Mouse (Mus musculus) hindbrain, embryonic 13.5 days (tissue): ENCODE data around the gene Gprc6a. TPM values are rescaled to one million over a fixed set of nuclear protein-coding genes. Genes with fewer than 3 reads are reported as not detected.

Experiments used
- ATAC-seq: fragments of 200-750 bp; cut with Nextera tagmentation; 2 replicates; pipeline ENCODE4 v1.8.0; 2017; ENCODE audit warnings: moderate TSS enrichment; ENCODE audit not compliant: low FRiP score
- H3K27ac ChIP-seq: fragments of 300-500 bp; sonication (generic); 2 replicates; pipeline ENCODE4 v1.5.1; 2015; ENCODE audit warnings: inconsistent platforms, mild to moderate bottlenecking, moderate library complexity
- H3K27me3 ChIP-seq: fragments of 300-500 bp; sonication (generic); 2 replicates; pipeline ENCODE4 v1.6.1; 2015; ENCODE audit warnings: mild to moderate bottlenecking, inconsistent platforms
- H3K36me3 ChIP-seq: fragments of 300-500 bp; sonication (generic); 2 replicates; pipeline ENCODE4 v1.6.1; 2015; ENCODE audit warnings: mild to moderate bottlenecking, inconsistent platforms
- H3K4me1 ChIP-seq: fragments of 300-500 bp; sonication (generic); replicated peaks from 2 replicates; pipeline ENCODE4 v1.6.1; 2015; ENCODE audit warnings: inconsistent platforms
- H3K4me2 ChIP-seq: fragments of 300-500 bp; sonication (generic); 2 replicates; pipeline ENCODE4 v1.6.1; 2015; ENCODE audit warnings: inconsistent platforms, mild to moderate bottlenecking, moderate library complexity
- H3K4me3 ChIP-seq: fragments of 300-500 bp; sonication (generic); 2 replicates; pipeline ENCODE4 v1.5.1; 2015; ENCODE audit warnings: mild to moderate bottlenecking, inconsistent platforms
- H3K9ac ChIP-seq: fragments of 300-500 bp; sonication (generic); 2 replicates; pipeline ENCODE4 v1.6.1; 2015; ENCODE audit warnings: mild to moderate bottlenecking, inconsistent platforms
- H3K9me3 ChIP-seq: fragments of 300-500 bp; sonication (generic); 2 replicates; pipeline ENCODE4 v1.6.1; 2016; ENCODE audit warnings: inconsistent platforms
- WGBS: fragments of 180-500 bp; shearing (Covaris S2); methylation state at CpG from one replicate; pipeline ENCODE4 v1.1.7; 2015; 5-methylcytosine and 5-hydroxymethylcytosine counted together
- polyA plus RNA-seq: library from polyadenylated mRNA; unstranded; fragments of >200 nt; fragmentation: Nextera tagmentation; extraction: Ambion mirVana; gene quantifications from 2 replicates; pipeline ENCODE4 v1.2.1, GENCODE M21; 2015

Gene Gprc6a
- polyA plus RNA-seq, 1 experiment from 2014 or later = not detected

DNA sequence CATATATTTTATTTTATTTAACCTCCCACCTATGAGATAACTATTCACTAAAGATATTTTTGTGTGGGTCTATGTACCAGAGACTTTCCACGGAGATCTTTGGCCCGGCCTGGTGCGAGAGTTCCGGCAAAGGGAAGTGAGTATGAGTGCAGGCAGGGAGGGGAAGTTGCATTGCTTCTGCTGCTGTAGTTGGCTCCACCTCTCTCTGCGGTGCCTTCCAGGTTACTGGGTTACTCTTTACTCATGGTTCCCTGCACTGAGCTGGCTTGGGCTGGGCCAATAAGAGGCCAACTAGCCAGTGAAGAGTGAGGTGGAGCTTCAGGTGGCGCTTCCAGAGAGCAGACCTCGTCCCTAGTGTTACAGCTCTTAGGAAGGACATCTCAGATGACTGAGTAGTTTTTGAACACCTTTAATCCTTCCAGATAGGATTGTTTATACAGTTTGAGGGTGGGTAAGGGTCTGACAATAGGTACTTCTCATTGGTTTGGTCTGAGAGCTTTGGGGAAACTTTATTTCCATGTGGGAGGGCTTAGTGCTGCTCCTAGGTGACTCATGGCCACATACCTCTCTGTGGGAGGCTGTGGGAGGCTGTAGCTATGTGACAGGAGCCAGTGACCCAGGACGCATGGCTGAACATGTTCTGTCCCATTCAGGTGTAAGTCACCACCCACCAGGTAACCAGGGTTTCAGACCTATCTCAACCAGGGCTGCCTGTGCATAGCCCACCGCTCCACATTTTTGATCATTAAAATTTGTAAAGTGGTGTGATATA, 59.9 kb downstream of the Gprc6a start:
- H3K27me3 ChIP-seq = no peaks in the 10 kb centered on the region
- no peak overlapping the region for H3K4me3 ChIP-seq
- 80% methylated on average over 9 of the region's 9 CpGs for WGBS
- no peak overlapping the region for H3K4me2 ChIP-seq
- no peaks in the 10 kb centered on the region for H3K4me1 ChIP-seq
- no peak overlapping the region for H3K9ac ChIP-seq
- no peak overlapping the region for H3K27ac ChIP-seq
- ATAC-seq = no peak
- H3K36me3 ChIP-seq = no peaks in the 10 kb centered on the region
- H3K9me3 ChIP-seq = no peaks in the 10 kb centered on the region

Other genes starting within 250 kb of the Gprc6a start
- gene Gm49339, start 150.8 kb downstream of the Gprc6a start, polyA plus RNA-seq = not detected in 2 replicates
- gene Lilr4b, start 150.8 kb downstream of the Gprc6a start, polyA plus RNA-seq = 0.17 TPM in 1 of 2 replicates, not detected in the other
- 0.77 and 0.96 TPM in 2 replicates for gene Lilrb4a, start 140.5 kb downstream of the Gprc6a start, polyA plus RNA-seq
- gene Fam162b, start 40.9 kb downstream of the Gprc6a start, polyA plus RNA-seq = 2.3 and 2.4 TPM in 2 replicates
- not detected in 2 replicates for gene Rfx6, start 46.3 kb upstream of the Gprc6a start, polyA plus RNA-seq